ENCODE assay signal across 29 mouse cellular contexts in genomic region chr5:20847010-20847409, GRCm38 (mm10). TPM values are rescaled to one million over a fixed set of nuclear protein-coding genes. Genes with fewer than 3 reads are reported as not detected.
DNase-seq lines count a peak whose midpoint lies in the region; ATAC-seq lines count a peak whose summit lies in the region.
"Had no signal": no experiment of that assay in that cellular context is flagged by ENCODE, and none has a peak within 500 bp of the region (broad histone marks: within the 10 kb centered on the region; RNA-seq: fewer than 3 reads in every experiment).

No protein-coding gene starts in this region.

- H3K27me3 ChIP-seq in heart, embryonic 11.5 days (ENCODE audit: control insufficient read depth, insufficient read depth, low read length), result no peaks in the 10 kb centered on the region
- H3K27me3 ChIP-seq: embryonic facial prominence, embryonic 12.5 days; embryonic facial prominence, embryonic 15.5 days; forebrain, embryonic 12.5 days; forebrain, embryonic 15.5 days; heart, embryonic 13.5 days; hindbrain, embryonic 12.5 days; hindbrain, embryonic 15.5 days had no signal

- WGBS in heart, embryonic 11.5 days (ENCODE audit: insufficient replicate concordance), result 98% methylated on average over 2 of the region's 2 CpGs

- no peaks in the 10 kb centered on the region for H3K9me3 ChIP-seq in heart, embryonic 11.5 days (replicated peaks; ENCODE audit: control insufficient read depth, low read length)
- H3K9me3 ChIP-seq: embryonic facial prominence, embryonic 12.5 days; embryonic facial prominence, embryonic 15.5 days; forebrain, embryonic 12.5 days; forebrain, embryonic 15.5 days; heart, embryonic 13.5 days; hindbrain, embryonic 12.5 days; hindbrain, embryonic 15.5 days had no signal

- no peak overlapping the region for H3K4me3 ChIP-seq in heart, embryonic 11.5 days (ENCODE audit: low read depth, low read length)
- H3K4me3 ChIP-seq: embryonic facial prominence, embryonic 12.5 days; embryonic facial prominence, embryonic 15.5 days; erythroblast, embryonic 14.5 days; forebrain, embryonic 12.5 days; forebrain, embryonic 15.5 days; heart, embryonic 13.5 days; hindbrain, embryonic 12.5 days; hindbrain, embryonic 15.5 days had no signal

- no peak overlapping the region for H3K4me2 ChIP-seq in heart, embryonic 11.5 days
- H3K4me2 ChIP-seq: embryonic facial prominence, embryonic 12.5 days; embryonic facial prominence, embryonic 15.5 days; forebrain, embryonic 12.5 days; forebrain, embryonic 15.5 days; heart, embryonic 13.5 days; hindbrain, embryonic 12.5 days; hindbrain, embryonic 15.5 days had no signal

- DNase-seq in A20 (ENCODE audit: low read depth, low spot score), result peak; percentile 37
- DNase-seq in frontal cortex, postnatal 36 days (ENCODE audit: low spot score in 2 of 2), result no peak
- DNase-seq in kidney, adult 18-20 months, result no peak
- DNase-seq: adrenal gland, adult 8-10 months; adrenal gland, postnatal 25 days; cerebellum, adult 11-12 months; cerebellum, adult 8-10 months; cerebellum, postnatal 10 days; cerebellum, postnatal 36 days; gastrocnemius, postnatal 14 days; heart, adult 18-20 months; heart, postnatal 14 days; heart, postnatal 4 days had no signal

- H3K36me3 ChIP-seq in heart, embryonic 11.5 days (ENCODE audit: control insufficient read depth, insufficient read depth, low read length), result no peaks in the 10 kb centered on the region
- H3K36me3 ChIP-seq: embryonic facial prominence, embryonic 12.5 days; embryonic facial prominence, embryonic 15.5 days; forebrain, embryonic 12.5 days; forebrain, embryonic 15.5 days; heart, embryonic 13.5 days; hindbrain, embryonic 12.5 days; hindbrain, embryonic 15.5 days had no signal

- ATAC-seq in common myeloid progenitor, adult 5-6 weeks (replicated peaks; ENCODE audit: low read depth, poor library complexity, severe bottlenecking), result peak; percentile 92
- peak; percentile 75 for ATAC-seq in megakaryocyte, adult 5-6 weeks (ENCODE audit: poor library complexity, severe bottlenecking)
- peak; percentile 53; the same call in 1 of the 2 replicates for ATAC-seq in monocyte, adult 5-6 weeks (replicated peaks; ENCODE audit: insufficient number of reproducible peaks, low FRiP score, low TSS enrichment, poor library complexity, severe bottlenecking)
- ATAC-seq in heart, embryonic 11.5 days (replicated peaks; ENCODE audit: insufficient number of reproducible peaks, low FRiP score, low TSS enrichment), result no peak
- ATAC-seq: activated CD4-positive, CD25-positive, alpha-beta regulatory T cell, adult 4 months; CD4-positive, CD25-positive, alpha-beta regulatory T cell, adult 4 months; forebrain, embryonic 15.5 days; inflammation-experienced regulatory T-cells, adult 6 months; intestine, embryonic 16.5 days had no signal

- no peak overlapping the region for H3K27ac ChIP-seq in heart, embryonic 11.5 days (ENCODE audit: low read depth, low read length)
- H3K27ac ChIP-seq: embryonic facial prominence, embryonic 12.5 days; embryonic facial prominence, embryonic 15.5 days; forebrain, embryonic 12.5 days; forebrain, embryonic 15.5 days; heart, embryonic 13.5 days; hindbrain, embryonic 12.5 days; hindbrain, embryonic 15.5 days had no signal

- no peaks in the 10 kb centered on the region for H3K4me1 ChIP-seq in heart, embryonic 11.5 days (ENCODE audit: control insufficient read depth, insufficient read depth, low read length)
- H3K4me1 ChIP-seq: forebrain, embryonic 12.5 days; hindbrain, embryonic 12.5 days; hindbrain, embryonic 15.5 days had no signal

- no peak overlapping the region for H3K9ac ChIP-seq in heart, embryonic 11.5 days (ENCODE audit: low read depth, low read length)
- H3K9ac ChIP-seq: embryonic facial prominence, embryonic 12.5 days; embryonic facial prominence, embryonic 15.5 days; forebrain, embryonic 12.5 days; forebrain, embryonic 15.5 days; heart, embryonic 13.5 days; hindbrain, embryonic 12.5 days; hindbrain, embryonic 15.5 days had no signal

RNA-seq across cellular contexts. Expression of gene Phtf2, which starts 34.9 kb away (rescaled TPM):
- total RNA-seq in common myeloid progenitor, adult 5-6 weeks (2017), result 30.0 and 36.5 TPM in 2 replicates
- 4.3 and 6.5 TPM in 2 replicates for total RNA-seq in megakaryocyte, adult 5-6 weeks (2015)
- 9.3 and 14.6 TPM in 2 replicates for total RNA-seq in megakaryocyte, adult 5-6 weeks (2017)
- total RNA-seq in monocyte, adult 5-6 weeks (2017), result 33.4 to 43.6 TPM (median 39.7 TPM) in 3 replicates
- polyA plus RNA-seq in heart, embryonic 11.5 days (2014; fragmentation: Nextera tagmentation; extraction: Ambion mirVana), result 38.9 and 50.4 TPM in 2 replicates

RNA-seq across cellular contexts. Expression of gene Tmem60, which starts 35.0 kb away (rescaled TPM):
- total RNA-seq in common myeloid progenitor, adult 5-6 weeks (2017), result 14.2 and 15.7 TPM in 2 replicates
- 32.1 and 37.5 TPM in 2 replicates for total RNA-seq in megakaryocyte, adult 5-6 weeks (2015)
- total RNA-seq in megakaryocyte, adult 5-6 weeks (2017), result 7.5 and 12.2 TPM in 2 replicates
- 9.7 to 19.7 TPM (median 12.5 TPM) in 3 replicates for total RNA-seq in monocyte, adult 5-6 weeks (2017)
- polyA plus RNA-seq in heart, embryonic 11.5 days (2014; fragmentation: Nextera tagmentation; extraction: Ambion mirVana), result 46.7 and 51.8 TPM in 2 replicates
